Mouse (Mus musculus) CD4-positive helper T cell, adult 2 months (primary cell): Measurements from ENCODE around the gene Bin2.
A peak's percentile ranks its signal among the peaks of the same experiment; 100 is the strongest.
"Not testable (repeated sequence)": the region's sequence is repeated elsewhere in the genome, so short reads cannot be mapped to it uniquely, and the experiment has no call there.

Experiments
- DNase-seq: peaks from one replicate; pipeline ENCODE4 v3.0.0-alpha.2; 2012; ENCODE audit warnings: low read depth, missing footprints, low spot score

Bin2 gene

GRCm38 (mm10) chr15:100650111-100650510 lies 19.2 kb downstream of the Bin2 start:
- no peak for DNase-seq

DNA sequence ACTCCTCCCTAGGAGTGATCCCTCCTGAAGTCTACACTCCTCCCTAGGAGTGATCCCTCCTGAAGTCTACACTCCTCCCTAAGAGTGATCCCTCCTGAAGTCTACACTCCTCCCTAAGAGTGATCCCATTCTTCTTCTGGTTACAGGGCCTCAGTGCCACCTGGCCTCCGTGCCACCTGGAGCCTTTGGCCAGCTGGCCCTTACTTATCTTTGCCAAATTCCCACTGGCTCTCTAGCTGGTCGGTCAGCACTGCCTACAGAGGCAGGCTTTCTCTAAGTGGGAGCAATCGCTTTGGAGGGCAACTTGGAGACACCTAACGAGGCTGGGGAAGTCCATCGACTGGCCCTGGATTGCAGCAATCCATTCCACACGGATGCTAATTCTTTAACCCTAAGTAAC lies 23.2 kb downstream of the Bin2 start:
- no peak for DNase-seq

DNA sequence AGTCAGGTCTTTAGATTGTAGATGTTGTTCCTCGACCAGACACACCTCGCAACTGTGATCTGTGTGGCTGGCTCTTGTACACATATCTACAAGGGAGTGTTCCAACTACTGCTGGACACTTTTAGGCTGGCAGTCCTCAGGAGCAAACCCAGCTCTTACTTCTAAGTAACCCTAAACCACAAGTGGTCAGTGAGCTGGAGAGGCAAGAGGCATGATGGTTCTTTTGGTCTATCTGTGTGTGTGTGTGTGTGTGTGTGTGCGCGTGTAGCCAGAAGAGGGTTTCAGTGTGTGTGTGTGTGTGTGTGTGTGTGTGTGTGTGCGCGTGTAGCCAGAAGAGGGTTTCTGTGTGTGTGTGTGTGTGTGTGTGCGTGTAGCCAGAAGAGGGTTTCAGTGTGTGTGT lies 26.9 kb downstream of the Bin2 start:
- no peak for DNase-seq

- DNase-seq = no peak
Observed at GRCm38 (mm10) chr15:100641226-100641810, 28.0 kb downstream of the Bin2 start.

DNA sequence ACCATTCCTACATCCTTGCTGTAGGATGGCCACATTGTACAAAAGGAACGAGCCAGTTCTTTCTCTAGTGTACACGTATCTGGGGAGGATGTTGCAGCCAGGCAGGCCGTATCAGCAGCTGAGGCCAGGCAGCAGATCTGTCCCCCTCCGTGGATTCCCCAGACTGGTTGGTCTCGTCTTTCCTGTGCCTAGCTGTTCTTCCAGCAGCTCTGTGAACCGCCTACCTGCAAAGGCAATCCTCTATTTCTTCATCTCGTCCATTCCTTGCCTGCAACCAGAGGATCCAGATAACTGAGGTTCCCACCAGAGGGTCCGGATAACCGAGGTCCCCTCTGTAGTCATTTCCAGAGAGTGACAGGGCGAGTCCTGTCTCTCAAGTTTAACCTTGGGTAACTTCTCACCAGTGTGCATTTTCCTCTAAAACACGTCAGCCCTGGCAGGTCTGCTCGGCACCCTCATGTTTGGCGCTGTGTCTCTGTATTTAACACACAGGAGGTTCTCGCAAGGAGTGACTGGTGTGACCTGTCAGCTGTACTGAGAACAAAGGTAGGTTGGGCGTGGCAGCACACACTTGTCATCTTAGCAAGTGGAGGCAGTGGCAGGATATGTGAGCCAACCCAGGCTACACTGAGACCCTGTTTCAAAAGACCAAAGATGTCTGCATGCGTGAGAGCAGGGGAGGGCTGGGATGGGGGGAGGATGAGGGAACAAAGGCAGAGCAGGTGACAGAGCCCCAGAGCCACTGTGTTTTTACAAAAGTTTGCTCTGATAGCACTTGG lies 29.2 kb downstream of the Bin2 start:
- DNase-seq = peak; percentile 44

- DNase-seq = peak; percentile 65
Observed at GRCm38 (mm10) chr15:100637661-100638060, 31.7 kb downstream of the Bin2 start.

DNA sequence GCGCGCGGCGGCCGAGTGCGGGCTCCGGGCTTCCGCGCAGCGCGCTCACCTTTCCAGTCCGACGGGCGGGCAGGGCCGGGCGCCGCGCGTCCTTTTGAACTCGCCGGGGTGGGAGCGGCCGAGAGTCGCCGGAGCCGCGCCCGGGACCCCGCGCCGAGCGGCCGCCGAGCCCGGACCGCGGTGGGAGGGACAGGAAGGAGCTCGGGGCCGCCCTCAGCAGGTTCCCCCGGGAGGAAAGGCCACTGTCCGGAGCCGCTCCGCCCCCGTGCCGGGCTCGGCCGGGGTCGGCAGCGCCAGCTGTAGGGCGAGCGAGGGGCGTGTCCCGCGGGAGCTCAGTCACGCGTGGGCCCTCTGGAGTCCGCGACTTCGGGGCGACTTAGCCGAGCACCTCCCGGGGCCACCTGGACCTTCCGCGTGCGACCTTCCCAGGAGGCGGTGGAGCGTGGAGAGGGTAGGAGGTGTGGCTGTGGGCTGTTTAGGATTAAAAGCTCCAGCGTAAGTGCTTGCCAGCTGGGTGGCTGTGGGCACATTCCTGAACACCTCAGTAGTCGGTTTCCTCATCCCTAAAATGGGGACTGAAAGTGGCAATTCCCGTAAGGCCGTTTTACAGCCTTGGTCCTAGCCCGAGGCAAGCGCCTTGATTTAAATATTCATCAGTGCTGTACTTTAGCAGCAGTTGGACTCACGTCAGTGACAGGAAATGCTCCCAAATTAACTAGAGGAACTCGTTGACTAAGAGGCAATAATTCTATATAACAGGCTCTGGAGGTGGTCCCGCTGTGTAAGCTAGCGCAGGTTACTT lies 32.5 kb downstream of the Bin2 start, which contains the start of gene Smagp:
Smagp (minus strand) TSS at position 241 of the 802 bp plus-strand sequence.
- DNase-seq = peak; percentile 37

DNA sequence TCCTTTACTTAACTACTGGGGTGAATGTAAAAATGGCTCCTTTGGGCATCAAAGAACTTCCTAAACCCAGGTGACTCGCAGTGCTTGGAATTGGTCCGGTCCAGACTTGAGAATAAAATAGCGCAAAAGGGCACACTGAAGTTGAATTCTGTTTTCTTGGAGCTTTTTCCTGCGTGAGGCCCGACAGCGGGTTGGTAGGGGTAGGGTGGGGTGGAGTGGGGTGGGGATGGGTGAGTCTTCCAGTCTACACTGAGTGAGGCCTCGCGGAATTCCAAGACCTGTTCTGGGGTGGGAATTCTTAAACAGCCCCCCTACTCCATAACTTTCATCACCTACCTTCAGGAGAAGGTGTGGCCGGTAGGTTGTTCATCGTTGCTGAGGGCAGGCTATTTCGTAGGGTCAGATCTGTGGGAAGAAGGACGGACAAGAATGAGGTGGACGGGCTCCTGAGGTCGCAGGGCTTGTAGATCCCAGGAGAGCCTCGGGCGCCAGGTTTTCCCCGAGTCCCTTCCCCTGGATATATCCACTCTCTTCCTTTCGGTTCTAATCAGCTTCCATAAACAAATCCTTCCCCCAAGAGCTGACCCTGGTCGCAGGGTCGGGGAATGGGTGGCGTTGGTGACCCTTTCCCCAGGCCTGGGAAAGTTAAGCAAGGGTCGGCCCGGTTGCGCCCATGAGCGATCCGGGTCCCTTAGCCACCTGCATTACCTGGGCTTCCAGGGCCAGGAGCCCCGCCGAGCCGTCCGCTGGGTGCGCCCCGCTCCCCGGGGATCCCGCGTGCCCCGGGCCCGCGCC lies 33.3 kb downstream of the Bin2 start:
- DNase-seq = no peak

DNA sequence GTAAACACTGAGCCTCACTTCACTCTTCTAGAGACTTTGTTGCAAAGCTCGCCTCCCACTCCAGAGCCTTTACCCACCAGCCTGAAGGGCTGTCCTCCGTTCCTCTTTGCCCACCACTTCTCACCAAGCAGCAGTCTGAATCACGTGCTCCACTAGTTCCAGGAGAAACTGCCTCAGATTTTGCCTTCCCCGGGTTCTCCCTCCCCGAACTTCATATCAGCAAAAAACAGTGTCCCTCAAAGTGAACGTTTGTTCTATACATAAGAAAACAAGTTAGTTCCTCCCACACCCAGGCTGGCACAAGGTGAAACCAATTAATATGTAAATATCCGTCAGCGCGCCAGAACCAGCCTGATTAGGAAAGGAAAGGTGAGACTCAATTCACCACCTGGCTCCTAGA lies 34.1 kb downstream of the Bin2 start:
- no peak for DNase-seq

DNA sequence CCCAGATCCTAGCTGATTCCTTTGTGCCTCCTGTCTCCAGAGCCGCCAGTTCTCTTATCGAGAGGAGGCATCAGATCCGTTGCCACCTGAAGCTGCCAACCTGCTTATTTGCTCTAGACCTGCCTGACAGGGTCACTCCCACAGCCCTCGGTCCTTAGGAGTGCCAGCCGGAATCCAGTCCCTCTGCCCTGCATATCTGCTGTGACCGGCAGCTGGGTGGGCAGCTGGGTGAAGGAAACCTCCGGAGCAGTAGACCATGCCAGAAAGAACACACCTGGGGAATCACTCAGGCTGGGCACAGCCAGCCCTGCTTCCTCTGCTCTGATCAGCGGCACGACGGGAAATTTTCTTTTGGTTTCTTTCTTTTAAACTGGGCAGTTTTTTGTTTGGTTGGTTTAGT lies 36.0 kb downstream of the Bin2 start:
- no peak for DNase-seq

DNA sequence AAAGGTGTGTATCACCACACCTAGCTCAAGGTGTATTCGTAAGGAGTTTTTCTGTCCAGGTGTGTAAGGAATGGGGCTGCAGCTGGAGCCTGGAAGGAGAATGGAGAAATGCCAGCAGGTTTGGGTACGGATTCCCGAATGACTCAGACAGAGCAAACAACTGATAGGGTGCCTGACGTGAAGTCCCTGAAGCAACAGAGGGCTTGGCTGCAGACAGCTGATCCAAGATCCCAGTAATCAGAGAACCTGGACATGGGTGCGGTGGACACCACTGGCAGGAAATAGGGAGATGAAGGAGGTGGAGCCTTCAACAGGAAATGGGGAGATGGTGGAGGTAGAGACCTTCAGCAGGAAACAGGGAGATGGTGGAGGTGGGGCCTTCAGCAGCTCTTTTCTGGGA lies 37.0 kb downstream of the Bin2 start:
- no peak for DNase-seq

DNA sequence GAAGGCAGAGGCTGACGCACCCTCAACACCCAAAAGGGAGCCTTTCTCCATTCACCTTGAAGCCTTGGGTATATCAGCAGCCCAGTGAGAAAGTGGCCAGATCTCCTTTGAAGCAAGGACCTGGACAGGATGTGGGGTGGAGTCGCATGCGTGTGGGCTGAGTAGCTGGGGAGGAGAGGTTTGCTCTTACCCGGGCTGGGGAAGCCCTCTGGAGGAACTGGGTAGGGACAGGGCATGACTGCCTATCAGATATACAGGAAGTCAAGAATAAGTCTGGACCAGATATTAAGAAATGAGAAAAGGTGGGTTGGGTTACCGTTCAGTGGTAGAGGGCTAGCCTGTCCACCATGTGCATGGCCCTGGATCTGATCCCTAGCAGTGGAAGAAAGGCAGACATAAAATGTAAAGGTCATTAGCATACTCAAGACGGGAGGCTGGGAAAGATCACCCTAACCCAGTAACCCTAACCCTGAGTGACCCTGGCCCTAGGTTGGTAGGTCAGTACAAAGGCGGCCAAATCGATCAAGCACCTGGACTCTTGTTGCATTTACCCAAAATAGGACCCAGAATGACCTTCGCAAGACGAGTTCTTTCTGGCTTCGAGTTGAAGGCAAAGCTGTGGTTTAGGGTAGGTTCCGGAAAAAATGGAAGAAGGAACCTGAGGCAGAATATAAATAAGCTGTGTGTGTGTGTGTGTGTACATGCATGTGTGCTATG lies 37.7 kb downstream of the Bin2 start:
- no peak for DNase-seq

- DNase-seq = no peak
Observed at GRCm38 (mm10) chr15:100630126-100630525, 39.2 kb downstream of the Bin2 start.

- no peak for DNase-seq
Observed at GRCm38 (mm10) chr15:100628797-100629196, 40.6 kb downstream of the Bin2 start.

- no peak for DNase-seq
Observed at GRCm38 (mm10) chr15:100627774-100628370, 41.5 kb downstream of the Bin2 start.

DNA sequence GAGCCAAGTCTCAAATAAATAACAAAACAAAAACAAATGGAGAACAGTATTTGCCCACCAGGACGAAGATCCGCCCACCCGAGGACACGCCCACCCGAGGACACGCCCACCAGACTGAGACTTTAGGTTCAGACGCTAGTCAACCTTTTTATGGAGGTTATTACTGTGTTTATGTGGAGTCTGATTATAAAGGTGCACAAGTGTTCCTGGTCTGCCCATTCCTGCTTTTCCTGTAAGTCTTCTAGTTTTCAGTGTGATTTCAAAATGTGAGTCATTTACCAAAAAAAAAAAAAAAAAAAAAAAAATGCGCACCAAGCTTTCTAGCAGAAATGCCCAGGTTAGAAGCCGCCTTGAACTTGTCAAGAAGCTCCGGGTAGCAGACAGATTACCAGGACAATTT lies 42.1 kb downstream of the Bin2 start:
- DNase-seq = no peak

DNA sequence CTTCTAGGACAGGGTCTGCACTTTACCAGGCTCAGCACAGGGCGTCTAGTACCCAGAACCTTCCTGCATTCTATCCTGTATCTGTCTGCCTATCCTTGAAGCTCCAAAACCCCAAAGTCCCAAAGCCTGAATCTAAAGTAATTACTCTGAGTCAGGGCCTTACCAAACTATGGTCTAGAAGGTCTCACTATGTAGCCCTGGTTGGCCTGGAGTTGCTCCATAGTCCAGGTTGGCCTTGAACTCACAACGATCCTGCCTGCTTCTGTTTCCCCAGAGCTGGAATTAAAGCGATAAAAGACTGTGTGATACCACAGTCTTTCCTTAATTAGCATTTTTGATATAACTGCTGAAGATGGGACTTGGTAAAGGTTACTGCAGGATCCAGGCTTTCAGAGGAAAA lies 44.9 kb downstream of the Bin2 start:
- no peak for DNase-seq

GRCm38 (mm10) chr15:100623754-100624153 lies 45.6 kb downstream of the Bin2 start:
- DNase-seq = no peak

GRCm38 (mm10) chr15:100622164-100622563 lies 47.2 kb downstream of the Bin2 start:
- DNase-seq = no peak

- DNase-seq = not testable (repeated sequence)
Observed at GRCm38 (mm10) chr15:100621671-100622070, 47.7 kb downstream of the Bin2 start.

DNA sequence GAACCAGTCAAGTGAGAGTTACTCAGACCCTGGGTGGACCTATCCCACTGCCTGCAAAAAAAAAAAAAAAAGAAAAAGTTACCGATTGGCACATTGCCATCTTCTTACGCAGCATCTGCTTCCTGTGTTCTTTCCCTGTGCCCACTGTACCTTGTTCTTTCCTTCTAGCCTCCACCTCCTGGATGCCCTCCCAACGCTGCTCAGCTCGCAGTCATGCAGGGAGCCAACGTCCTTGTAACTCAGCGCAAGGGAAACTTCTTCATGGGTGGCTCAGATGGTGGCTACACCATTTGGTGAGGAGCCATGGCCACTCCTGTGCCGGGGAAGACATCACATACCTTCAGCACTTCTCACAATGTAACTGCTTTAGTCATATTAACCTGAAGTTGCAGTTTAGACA lies 50.2 kb downstream of the Bin2 start:
- no peak for DNase-seq
